Mouse (Mus musculus) liver, embryonic 11.5 days (tissue): Measurements from ENCODE around the gene Capn9. TPM values are rescaled to one million over a fixed set of nuclear protein-coding genes. Genes with fewer than 3 reads are reported as not detected.

Source experiments
- polyA plus RNA-seq: library from polyadenylated mRNA; unstranded; fragments of >200 nt; fragmentation: Nextera tagmentation; extraction: Ambion mirVana; gene quantifications from 2 replicates; pipeline ENCODE4 v1.2.1, GENCODE M21; 2014

Gene Capn9
- polyA plus RNA-seq, 1 experiment from 2014 or later = not detected

Other genes starting within 250 kb of the Capn9 start
- 0.27 and 0.55 TPM in 2 replicates for gene Pgbd5, start 136.5 kb upstream of the Capn9 start, polyA plus RNA-seq
- 29.5 and 34.0 TPM in 2 replicates for gene Cog2, start 55.3 kb upstream of the Capn9 start, polyA plus RNA-seq
- gene Agt, start 6.4 kb upstream of the Capn9 start, polyA plus RNA-seq = 14.5 and 15.2 TPM in 2 replicates
- gene 2310022B05Rik, start 87.3 kb downstream of the Capn9 start, polyA plus RNA-seq = 16.3 and 17.5 TPM in 2 replicates
- 49.8 and 51.9 TPM in 2 replicates for gene Ttc13, start 145.9 kb downstream of the Capn9 start, polyA plus RNA-seq
- 17.9 and 23.3 TPM in 2 replicates for gene Arv1, start 146.0 kb downstream of the Capn9 start, polyA plus RNA-seq
- 3.6 and 3.8 TPM in 2 replicates for gene Fam89a, start 175.7 kb downstream of the Capn9 start, polyA plus RNA-seq
- gene Trim67, start 217.0 kb downstream of the Capn9 start, polyA plus RNA-seq = 0.05 TPM in 1 of 2 replicates, not detected in the other